Mouse (Mus musculus) Patski (cell line): ENCODE data around the gene Gpx4. TPM values are rescaled to one million over a fixed set of nuclear protein-coding genes. Genes with fewer than 3 reads are reported as not detected.
A peak's percentile ranks its signal among the peaks of the same experiment; 100 is the strongest.

Experiments
- ATAC-seq: fragments of 100-300 bp; one replicate; pipeline ENCODE4 v1.8.0; 2021
- CTCF ChIA-PET: fragments of 350-600 bp; sonication (Branson Sonifier 250); formaldehyde crosslinking; loops from one replicate; lab custom pipeline; 2022; ENCODE audit warnings: inconsistent platforms; lab: Charles Lee
- POLR2A ChIA-PET: fragments of 350-600 bp; sonication (Branson Sonifier 250); formaldehyde crosslinking; loops from one replicate; lab custom pipeline; 2022; ENCODE audit warnings: antibody characterized with exemption, inconsistent platforms; lab: Charles Lee
- DNase-seq: peaks from one replicate; pipeline ENCODE4 v3.0.0-alpha.2; 2011; ENCODE audit warnings: low read depth, low spot score
- H3K27me3 ChIP-seq: fragments of 371-371 bp; one replicate; pipeline ENCODE4 v1.5.1; 2021
- CTCF ChIP-seq: fragments of 100-300 bp; IDR thresholded peaks from one replicate; pipeline ENCODE4 v1.5.1; 2021
- in situ Hi-C: fragments of 300-500 bp; cut with MboI; formaldehyde crosslinking; loops from 3 replicates; pipeline ENCODE4 v1.11.1; 2018; ENCODE audit warnings: low pct_unique_long_range_greater_than_20kb, mixed read lengths
- polyA plus RNA-seq: library from polyadenylated mRNA; unstranded; gene quantifications from one replicate; pipeline ENCODE4 v1.2.3, GENCODE M21; 2021

Gene Gpx4
- polyA plus RNA-seq, 1 experiment from 2014 or later = 916 TPM

DNA sequence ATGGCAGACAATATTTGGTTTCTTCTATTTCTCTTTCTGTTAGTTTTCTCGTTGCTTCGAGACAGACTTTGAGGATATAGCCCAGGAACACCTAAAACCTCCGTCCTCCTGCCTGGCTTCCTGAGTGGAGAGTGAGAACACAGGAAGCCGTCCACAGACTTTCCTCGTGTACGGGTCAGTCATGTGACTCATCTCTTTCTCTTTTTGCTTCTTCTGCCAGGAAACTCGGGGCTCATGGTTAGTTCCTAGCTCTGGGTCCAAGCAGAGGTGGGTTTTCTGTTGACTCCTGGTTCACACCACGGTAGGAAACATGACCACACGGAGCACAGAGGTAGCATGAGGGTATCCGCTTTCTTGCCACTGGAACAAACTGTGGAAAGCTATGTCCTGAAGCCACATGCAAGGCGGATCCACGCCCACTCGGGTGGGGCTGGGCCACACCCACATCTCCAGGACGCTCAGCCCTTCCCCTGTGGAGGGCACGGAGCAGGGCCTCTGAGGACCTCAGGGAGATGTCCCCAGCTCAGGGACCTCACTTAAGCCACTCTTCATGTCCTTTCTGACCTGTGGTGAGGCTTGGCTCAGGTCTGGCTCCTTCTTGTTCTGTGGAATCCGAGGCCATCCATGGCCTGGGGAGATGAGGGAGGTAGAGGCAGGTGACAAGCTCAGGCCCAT lies 33.6 kb downstream of the Gpx4 start:
- ATAC-seq = no peak
- no peaks in the 10 kb centered on the region for H3K27me3 ChIP-seq
- CTCF ChIA-PET = interaction anchor here (1.4 kb wide), 1 partner anchor 9 kb away, joined by 3 read pairs; no protein-coding TSS in a partner anchor
- in situ Hi-C loops = no loop called here
- POLR2A ChIA-PET = interaction anchor here (1.2 to 1.9 kb wide), 2 partner anchors 9 to 24 kb away, joined by 3 to 4 read pairs; no protein-coding TSS in a partner anchor
- no peak for TF ChIP-seq CTCF
- DNase-seq = no peak

DNA sequence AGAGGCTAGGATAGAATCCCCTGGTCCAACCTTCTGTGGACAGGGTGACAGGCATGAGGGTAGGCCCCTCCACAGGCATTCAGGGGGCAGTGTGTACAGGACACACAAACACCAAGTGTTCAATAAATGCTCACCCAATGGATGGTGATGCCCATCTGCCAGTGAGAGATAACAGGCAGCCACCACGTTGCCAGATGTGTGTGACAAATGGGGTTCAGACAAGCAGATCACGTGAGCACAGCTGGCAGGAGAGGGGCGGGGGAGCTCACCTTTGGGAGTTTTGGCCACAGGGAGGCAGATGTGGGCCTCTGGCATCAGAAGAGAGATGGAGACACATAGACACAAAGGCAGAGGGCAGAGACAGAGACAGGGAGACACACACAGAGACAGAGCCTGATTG lies 34.1 kb downstream of the Gpx4 start:
- ChIA-PET CTCF (interaction anchor here (1.4 kb wide), 1 partner anchor 10 kb away, joined by 3 read pairs; no protein-coding TSS in a partner anchor), POLR2A (interaction anchor here (1.2 to 1.9 kb wide), 2 partner anchors 9 to 25 kb away, joined by 3 to 4 read pairs; no protein-coding TSS in a partner anchor)
- DNase-seq (no peak), ATAC-seq (no peak)
- H3K27me3 ChIP-seq = no peaks in the 10 kb centered on the region
- TF ChIP-seq CTCF = no peak
- in situ Hi-C loops = no loop called here

DNA sequence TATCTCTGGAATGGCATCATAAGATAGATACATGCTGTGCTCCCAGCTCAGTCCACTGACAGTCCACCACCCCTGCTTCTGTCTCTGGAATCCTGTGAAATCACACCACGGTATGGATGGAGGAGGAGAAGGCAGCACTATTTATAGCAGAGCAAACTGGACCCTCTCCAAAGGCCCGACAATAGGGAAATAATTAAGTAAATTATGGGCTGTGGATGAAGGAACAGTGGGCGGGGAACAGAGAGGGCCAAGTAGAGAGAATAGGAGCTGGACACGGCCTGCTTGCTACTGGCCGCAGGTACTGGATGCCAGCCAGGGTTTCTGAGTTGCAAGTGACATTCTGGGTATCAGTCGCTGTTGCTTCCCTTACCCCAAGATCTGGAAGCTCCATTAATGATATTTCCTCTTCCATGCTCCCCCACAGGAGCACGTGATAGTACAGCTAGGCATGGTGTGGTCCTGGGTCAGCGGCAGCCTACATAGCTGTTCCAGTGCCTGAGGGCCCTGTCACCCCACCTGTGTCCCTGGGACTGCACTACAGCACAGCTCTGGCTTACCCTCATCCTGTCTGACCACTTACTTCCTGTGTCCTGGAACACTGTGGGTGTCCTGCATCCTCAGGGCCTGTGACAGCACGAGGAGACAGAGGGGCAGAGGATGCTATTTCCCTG lies 38.0 kb downstream of the Gpx4 start:
- H3K27me3 ChIP-seq = no peaks in the 10 kb centered on the region
- no peak for TF ChIP-seq CTCF
- in situ Hi-C loops = no loop called here
- ATAC-seq = peak; percentile 22
- peak; percentile 68 for DNase-seq
- ChIA-PET POLR2A (interaction anchor here (1.0 to 5.7 kb wide), 3 partner anchors 11 to 29 kb away, joined by 4 to 47 read pairs (median 7); no protein-coding TSS in a partner anchor), CTCF (interaction anchor here (0.7 to 1.4 kb wide), 2 partner anchors 9 to 15 kb away, joined by 3 to 4 read pairs; no protein-coding TSS in a partner anchor)

DNA sequence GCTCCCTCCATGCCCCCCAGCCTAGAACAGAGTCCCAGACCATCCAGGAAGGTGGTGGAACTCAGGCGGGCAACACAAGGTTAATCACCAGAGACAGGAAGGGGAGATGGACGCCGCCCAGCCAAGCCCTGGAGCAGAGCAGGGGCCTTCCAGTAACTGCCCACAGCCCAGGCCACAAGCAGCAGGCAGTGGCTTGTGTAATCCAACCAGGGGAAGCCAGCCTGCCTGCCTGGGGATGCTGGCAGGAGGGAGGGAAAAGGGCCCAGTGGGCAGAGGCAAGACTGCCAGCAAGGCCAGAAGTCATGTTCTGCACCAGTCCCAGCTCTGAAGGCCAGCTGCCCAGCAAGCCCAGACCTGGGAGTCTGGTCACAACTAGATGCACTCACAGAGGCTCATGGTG lies 39.9 kb downstream of the Gpx4 start:
- in situ Hi-C loops = no loop called here
- peak; percentile 78 for ATAC-seq
- CTCF ChIA-PET = interaction anchor here (1.2 kb wide), 1 partner anchor 21 kb away, joined by 3 read pairs; no protein-coding TSS in a partner anchor
- POLR2A ChIA-PET = interaction anchor here (1.0 to 5.7 kb wide), 3 partner anchors 13 to 34 kb away, joined by 3 to 47 read pairs (median 3); no protein-coding TSS in a partner anchor
- no peaks in the 10 kb centered on the region for H3K27me3 ChIP-seq
- TF ChIP-seq CTCF = no peak
- DNase-seq = no peak

DNA sequence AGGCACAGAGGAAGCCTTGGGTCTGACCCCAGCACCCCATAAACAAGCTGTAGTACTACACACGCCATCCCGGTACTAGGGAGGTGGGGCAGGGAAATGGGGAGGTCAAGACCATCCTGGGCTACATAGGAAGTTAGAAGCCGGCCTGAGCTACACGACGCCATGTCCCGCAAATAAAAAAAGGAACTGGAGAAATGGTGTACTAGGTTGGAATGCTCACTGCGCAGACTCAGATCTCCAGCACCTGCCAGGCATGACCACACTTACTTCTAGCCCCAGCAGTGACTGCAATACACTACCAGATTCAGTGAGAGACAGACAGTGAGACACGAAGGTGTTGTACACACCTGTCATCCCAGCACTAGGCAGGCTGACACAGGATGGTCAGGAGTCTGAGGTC lies 40.5 kb downstream of the Gpx4 start:
- DNase-seq (no peak), ATAC-seq (no peak)
- CTCF ChIA-PET = interaction anchor here (1.0 to 1.2 kb wide), 2 partner anchors 11 to 20 kb away, joined by 3 to 4 read pairs; no protein-coding TSS in a partner anchor
- TF ChIP-seq CTCF = no peak
- POLR2A ChIA-PET = interaction anchor here (1.2 to 5.7 kb wide), 2 partner anchors 13 to 26 kb away, joined by 3 to 47 read pairs; no protein-coding TSS in a partner anchor
- H3K27me3 ChIP-seq = no peaks in the 10 kb centered on the region
- in situ Hi-C loops = no loop called here

DNA sequence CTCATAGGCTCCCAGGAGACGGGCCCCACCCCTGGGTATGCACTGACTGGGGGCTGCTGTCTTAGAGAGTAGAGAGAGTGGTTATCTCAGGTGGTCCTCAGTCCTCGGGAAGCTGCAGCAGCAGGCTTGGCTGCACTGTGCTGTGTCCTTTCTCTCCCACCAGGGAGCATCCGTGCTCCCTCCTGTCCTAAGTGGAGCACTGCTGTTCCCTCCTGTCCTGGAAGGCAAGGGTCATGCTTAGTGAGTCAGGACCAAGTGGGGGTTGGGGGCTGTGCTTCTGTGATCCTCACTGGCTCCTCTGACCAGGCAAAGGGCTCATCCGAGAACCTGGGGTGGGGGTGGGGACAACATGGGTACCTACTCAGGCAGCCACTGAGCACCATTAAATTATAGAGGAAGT lies 42.2 kb downstream of the Gpx4 start:
- no peak for ATAC-seq
- H3K27me3 ChIP-seq = no peaks in the 10 kb centered on the region
- no peak for TF ChIP-seq CTCF
- in situ Hi-C loops = no loop called here
- ChIA-PET CTCF (no interaction called here), POLR2A (no interaction called here)
- DNase-seq = no peak

DNA sequence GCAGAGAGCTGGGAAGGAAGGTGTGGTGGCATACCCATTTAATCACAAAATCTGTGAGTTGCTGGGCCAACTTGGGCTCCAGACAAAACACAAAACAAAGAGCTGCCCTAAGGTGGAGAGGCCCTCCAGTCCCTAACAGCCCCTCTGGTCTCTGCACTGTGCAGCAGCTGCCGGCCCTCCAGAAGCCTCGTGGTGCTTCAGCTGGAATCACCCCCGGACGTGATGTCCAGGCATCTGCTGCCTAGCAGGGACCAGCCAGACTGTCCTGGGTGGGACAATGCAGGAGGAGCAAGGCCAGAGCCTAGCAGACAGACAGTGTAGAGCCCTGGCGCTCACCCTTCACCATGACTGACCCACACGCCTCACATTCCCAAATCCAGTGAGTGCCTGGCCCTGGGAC lies 44.6 kb downstream of the Gpx4 start:
- no peak for TF ChIP-seq CTCF
- H3K27me3 ChIP-seq = no peaks in the 10 kb centered on the region
- ChIA-PET POLR2A (interaction anchor here (1.0 to 2.8 kb wide), 3 partner anchors 9 to 15 kb away, joined by 3 to 11 read pairs (median 4); no protein-coding TSS in a partner anchor), CTCF (interaction anchor here (0.6 to 1.9 kb wide), 3 partner anchors 10 to 36 kb away, joined by 3 to 6 read pairs (median 3); partner anchors contain the start of gene Sbno2)
- no peak for ATAC-seq
- in situ Hi-C loops = no loop called here
- no peak for DNase-seq

DNA sequence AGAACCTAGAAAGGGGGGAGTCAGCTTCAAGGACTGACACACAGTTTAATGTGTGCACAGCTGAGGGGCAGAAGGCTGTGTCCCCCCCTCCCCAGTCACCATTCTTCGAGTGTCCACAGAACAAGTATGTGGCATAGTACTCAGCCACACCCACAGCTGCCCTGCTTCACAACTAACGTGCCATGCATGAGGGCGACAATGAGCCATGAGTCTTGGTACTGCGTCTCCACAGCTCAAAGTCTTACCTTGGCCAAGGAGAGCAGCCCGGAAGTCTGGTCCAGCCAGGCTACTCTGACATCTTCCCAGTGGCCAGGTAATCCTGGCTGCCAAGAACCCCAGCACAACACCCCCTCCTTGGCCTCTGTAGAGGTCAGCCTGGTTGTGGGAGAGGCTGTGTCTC lies 45.7 kb downstream of the Gpx4 start:
- ChIA-PET POLR2A (no interaction called here), CTCF (interaction anchor here (1.4 kb wide), 1 partner anchor 35 kb away, joined by 3 read pairs; no protein-coding TSS in a partner anchor)
- DNase-seq (no peak), ATAC-seq (no peak)
- no peak for TF ChIP-seq CTCF
- in situ Hi-C loops = no loop called here
- H3K27me3 ChIP-seq = no peaks in the 10 kb centered on the region

DNA sequence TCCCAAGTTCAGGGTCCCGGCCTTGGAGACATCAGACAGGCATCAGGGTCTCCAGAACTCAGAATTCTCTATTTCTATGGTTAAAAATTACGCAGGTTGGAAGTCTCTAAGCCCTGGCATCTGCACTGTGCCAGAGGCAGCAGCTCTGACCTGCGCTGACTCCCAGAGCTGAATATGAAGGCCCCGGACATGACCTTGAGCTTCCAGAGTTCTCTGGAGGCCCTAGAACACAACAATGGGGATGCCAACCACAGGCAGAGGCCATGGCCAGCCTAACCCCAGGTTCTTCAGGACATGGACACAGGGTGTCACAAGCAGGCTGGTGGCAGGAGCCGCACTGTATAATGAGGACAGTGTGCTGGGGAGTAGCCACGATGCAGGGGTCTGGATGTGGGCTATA lies 47.1 kb downstream of the Gpx4 start:
- POLR2A ChIA-PET = no interaction called here
- TF ChIP-seq CTCF = no peak
- H3K27me3 ChIP-seq = no peaks in the 10 kb centered on the region
- no peak for ATAC-seq
- DNase-seq = no peak
- CTCF ChIA-PET = interaction anchor here (1.9 kb wide), 1 partner anchor 10 kb away, joined by 4 read pairs; no protein-coding TSS in a partner anchor
- in situ Hi-C loops = no loop called here

DNA sequence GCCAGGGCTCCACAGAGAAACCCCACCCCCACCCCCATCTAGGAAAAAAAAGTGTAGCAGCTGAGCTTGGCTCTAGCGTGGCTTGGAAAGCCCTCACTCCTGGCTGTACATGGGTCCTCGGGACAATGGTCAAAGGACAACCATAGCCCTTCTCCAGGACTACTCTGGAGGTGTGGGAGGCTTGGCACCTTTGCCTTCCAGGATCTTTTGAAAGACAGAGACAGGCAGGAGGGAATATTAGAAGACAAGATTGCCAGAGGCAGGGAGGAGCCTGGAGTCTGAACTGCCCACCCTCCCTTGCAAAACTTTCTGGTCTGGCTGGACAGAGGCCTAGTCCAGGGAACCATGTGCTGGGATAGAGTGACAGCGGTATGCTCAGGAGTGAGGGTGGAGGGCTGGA lies 47.7 kb downstream of the Gpx4 start:
- in situ Hi-C loops = no loop called here
- POLR2A ChIA-PET = no interaction called here
- CTCF ChIA-PET = interaction anchor here (1.9 kb wide), 1 partner anchor 10 kb away, joined by 4 read pairs; no protein-coding TSS in a partner anchor
- no peak for DNase-seq
- no peaks in the 10 kb centered on the region for H3K27me3 ChIP-seq
- ATAC-seq = no peak
- TF ChIP-seq CTCF = no peak
